Mouse (Mus musculus) megakaryocyte, adult 5-6 weeks (primary cell): ENCODE results near the gene Ralbp1. TPM values are rescaled to one million over a fixed set of nuclear protein-coding genes. Genes with fewer than 3 reads are reported as not detected.

Experiments used
- ATAC-seq: 2 replicates; pipeline ENCODE4 v1.8.0; 2016; ENCODE audit warnings: mild to moderate bottlenecking, inconsistent platforms; ENCODE audit not compliant: poor library complexity, severe bottlenecking
- total RNA-seq, 2 experiments: library from RNA; stranded (forward) in 1 of 2; stranded (reverse) in 1 of 2; fragments of 153-499, 151-499 nt in 1 of 2; fragments of 221-1000, 200-1000 nt in 1 of 2; gene quantifications; 2 replicates each; pipeline versions ENCODE4 v1.2.3 to v1.2.4; 2015 to 2017

Gene Ralbp1
- total RNA-seq, 2 experiments from 2014 or later: 34.9 to 102 TPM

DNA sequence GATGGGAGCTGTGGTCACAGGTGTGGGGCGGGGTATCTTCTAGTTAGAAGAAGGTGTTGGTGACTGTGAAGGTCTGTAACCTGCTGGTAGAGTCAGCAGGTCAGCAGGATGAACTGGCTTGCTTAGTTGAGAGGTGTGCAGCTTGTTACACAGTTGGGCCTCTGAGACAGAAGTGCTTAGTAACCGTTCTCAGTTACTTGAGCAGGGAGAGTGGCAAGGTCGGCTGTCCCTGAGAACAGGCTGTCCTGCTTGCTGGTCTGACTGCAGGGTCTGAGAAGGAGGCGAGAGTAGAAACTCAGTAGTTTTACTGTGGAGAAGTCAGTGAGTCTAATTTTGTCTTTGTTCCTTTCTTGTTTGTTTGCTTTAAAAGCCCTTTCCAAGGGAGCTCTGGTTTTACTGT lies 79.6 kb downstream of the Ralbp1 start:
- no peak for ATAC-seq

DNA sequence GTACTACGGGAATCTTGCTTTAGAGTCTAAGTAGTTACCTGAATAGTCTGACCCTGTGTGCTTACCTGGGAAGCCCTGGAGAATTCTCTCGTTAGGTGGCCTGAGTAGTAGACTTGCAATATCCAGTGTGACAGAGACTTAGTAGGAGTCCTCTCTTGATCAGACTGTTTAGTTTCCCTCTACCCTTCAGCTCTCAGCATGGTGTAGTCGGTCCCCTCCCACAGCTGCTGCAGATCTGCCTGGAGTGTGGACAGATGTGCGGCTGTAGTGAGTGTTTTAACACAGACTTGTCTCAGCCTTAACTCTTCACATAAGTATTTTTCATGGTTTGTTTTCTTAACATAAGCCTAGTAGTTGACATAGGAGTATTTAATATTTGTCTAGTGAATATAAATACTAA lies 83.6 kb downstream of the Ralbp1 start:
- ATAC-seq: no peak

DNA sequence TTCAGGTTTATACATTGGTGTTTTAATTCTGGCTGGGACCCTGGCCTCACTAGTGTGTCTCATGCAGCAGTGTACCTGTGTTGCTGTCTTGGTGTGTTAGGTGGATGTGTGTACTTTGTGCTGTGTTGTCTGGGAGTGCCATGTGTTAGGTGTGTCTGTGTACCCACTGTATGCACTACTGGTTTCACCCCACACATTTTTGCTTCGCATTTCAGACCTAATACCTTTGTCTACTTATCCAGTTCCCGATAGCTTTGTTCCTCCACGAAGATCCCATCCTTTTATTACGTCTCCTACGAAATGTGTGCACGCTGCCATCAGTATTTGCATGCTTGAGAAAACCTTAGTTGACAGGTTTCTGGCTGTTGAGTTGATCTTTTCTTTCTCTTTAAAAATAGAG lies 85.1 kb downstream of the Ralbp1 start:
- no peak for ATAC-seq

DNA sequence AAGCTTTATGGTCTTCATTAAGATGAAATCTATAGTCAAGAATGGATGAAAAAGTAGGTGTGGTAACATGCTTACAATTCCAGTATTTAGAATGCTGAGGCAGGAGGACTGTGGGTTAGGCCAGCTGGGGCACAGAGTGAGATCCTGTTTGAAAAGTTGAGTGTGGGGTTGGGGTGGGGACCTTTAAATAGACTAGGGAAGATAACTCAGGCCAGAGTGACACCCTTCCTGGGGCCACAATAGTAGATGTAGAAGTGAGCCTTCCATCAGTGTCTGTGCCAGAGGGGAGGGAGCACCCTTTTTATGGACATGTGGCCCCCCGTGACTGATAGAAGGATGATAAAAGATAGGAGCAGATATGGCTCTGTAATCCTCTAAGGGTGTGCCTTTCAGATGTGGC lies 86.2 kb downstream of the Ralbp1 start:
- no peak for ATAC-seq

DNA sequence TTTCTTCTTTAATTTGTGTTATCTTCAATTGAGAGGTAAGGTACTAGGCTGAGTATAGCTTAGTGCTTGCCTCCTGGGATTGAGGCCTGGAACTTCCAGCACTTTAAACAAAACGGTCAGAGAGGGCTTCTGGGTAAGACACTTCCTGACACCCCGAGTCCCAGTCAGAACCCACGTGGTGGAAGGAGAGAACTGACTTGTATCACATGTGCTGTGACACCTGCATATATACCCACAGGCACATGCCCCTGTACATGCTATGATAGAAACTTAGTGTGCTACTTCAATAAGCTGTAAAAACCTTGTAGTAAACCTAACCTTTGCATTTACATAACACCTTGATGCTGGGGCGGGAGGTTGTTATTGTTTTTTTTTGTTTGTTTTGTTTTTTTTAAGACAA lies 87.2 kb downstream of the Ralbp1 start:
- ATAC-seq: no peak

Other genes with a start within 250 kb of the Ralbp1 start
- not detected in 2 replicates for gene Txndc2, start 243.6 kb downstream of the Ralbp1 start, total RNA-seq (2015)
- gene Txndc2, start 243.6 kb downstream of the Ralbp1 start, total RNA-seq (2017): not detected in 2 replicates
- 50.9 and 56.6 TPM in 2 replicates for gene Rab31, start 113.0 kb downstream of the Ralbp1 start, total RNA-seq (2015)
- gene Rab31, start 113.0 kb downstream of the Ralbp1 start, total RNA-seq (2017): 85.0 and 90.9 TPM in 2 replicates
- gene Ppp4r1, start 103.2 kb downstream of the Ralbp1 start, total RNA-seq (2015): 57.8 and 78.5 TPM in 2 replicates
- gene Ppp4r1, start 103.2 kb downstream of the Ralbp1 start, total RNA-seq (2017): 57.3 and 58.5 TPM in 2 replicates
- 6.5 and 7.3 TPM in 2 replicates for gene Twsg1, start 65.4 kb upstream of the Ralbp1 start, total RNA-seq (2015)
- gene Twsg1, start 65.4 kb upstream of the Ralbp1 start, total RNA-seq (2017): 4.1 and 5.2 TPM in 2 replicates
- 27.6 and 37.3 TPM in 2 replicates for gene Ankrd12, start 191.3 kb upstream of the Ralbp1 start, total RNA-seq (2015)
- 38.4 and 56.5 TPM in 2 replicates for gene Ankrd12, start 191.3 kb upstream of the Ralbp1 start, total RNA-seq (2017)
- 170 and 198 TPM in 2 replicates for gene Ndufv2, start 215.8 kb upstream of the Ralbp1 start, total RNA-seq (2015)
- gene Ndufv2, start 215.8 kb upstream of the Ralbp1 start, total RNA-seq (2017): 195 and 197 TPM in 2 replicates
- 14.5 and 19.1 TPM in 2 replicates for gene Washc1, start 225.7 kb upstream of the Ralbp1 start, total RNA-seq (2015)
- 29.7 and 30.9 TPM in 2 replicates for gene Washc1, start 225.7 kb upstream of the Ralbp1 start, total RNA-seq (2017)
- gene Ddx11, start 237.7 kb upstream of the Ralbp1 start, total RNA-seq (2015): 5.2 and 6.7 TPM in 2 replicates
- gene Ddx11, start 237.7 kb upstream of the Ralbp1 start, total RNA-seq (2017): 9.8 and 11.1 TPM in 2 replicates